Mouse (Mus musculus) myocyte (in vitro differentiated cells): ENCODE measurements at regions not wholly inside any gene's neighbourhood (a gene's known extent, or its start where the extent isn't known, plus 50 kb on each side); places are given as distances from the start of the nearest gene placed in this dataset.

Source experiments
- H3K27me3 ChIP-seq: one replicate; pipeline ENCODE4 v1.6.1; 2011; ENCODE audit not compliant: control insufficient read depth, insufficient read depth, insufficient read length
- H3K36me3 ChIP-seq: one replicate; pipeline ENCODE4 v1.6.1; 2011; ENCODE audit not compliant: control insufficient read depth, insufficient read depth
- H3K4me2 ChIP-seq: one replicate; pipeline ENCODE4 v1.6.1; 2011; ENCODE audit warnings: low read depth, control low read depth
- H3K4me3 ChIP-seq: one replicate; pipeline ENCODE4 v1.5.1; 2011; ENCODE audit warnings: mild to moderate bottlenecking, control low read depth, moderate library complexity
- H3K79me2 ChIP-seq: one replicate; pipeline ENCODE4 v1.6.1; 2011; ENCODE audit not compliant: control insufficient read depth, insufficient read depth
- H3ac ChIP-seq: one replicate; pipeline ENCODE4 v1.6.1; 2011; ENCODE audit not compliant: control insufficient read depth, insufficient read length
- CEBPB ChIP-seq: IDR thresholded peaks from 2 replicates; pipeline ENCODE4 v1.6.1; 2011; ENCODE audit warnings: mild to moderate bottlenecking, moderate library complexity; ENCODE audit not compliant: poor library complexity, insufficient read depth, severe bottlenecking
- E2F4 ChIP-seq: IDR thresholded peaks from one replicate; pipeline ENCODE4 v1.6.1; 2011; ENCODE audit warnings: mild to moderate bottlenecking, control low read depth, moderate library complexity; ENCODE audit not compliant: insufficient read depth
- MAX ChIP-seq: IDR thresholded peaks from one replicate; pipeline ENCODE4 v1.6.1; 2011; ENCODE audit warnings: low read depth, mild to moderate bottlenecking, control low read depth
- MYOD1 ChIP-seq, 3 experiments: IDR thresholded peaks; one replicate each; pipeline ENCODE4 v1.6.1; 2011; ENCODE audit warnings: control low read depth in 2 of 3, low read depth in 2 of 3, mild to moderate bottlenecking in 2 of 3, moderate library complexity in 1 of 3; ENCODE audit not compliant: insufficient read length in 2 of 3, control insufficient read depth in 1 of 3
- MYOG ChIP-seq, 3 experiments: IDR thresholded peaks; one replicate each; pipeline ENCODE4 v1.6.1; 2011; ENCODE audit warnings: control low read depth in 2 of 3, low read depth in 2 of 3, mild to moderate bottlenecking in 2 of 3; ENCODE audit not compliant: insufficient read length in 2 of 3, control insufficient read depth in 1 of 3, insufficient read depth in 1 of 3
- POLR2A ChIP-seq: IDR thresholded peaks from one replicate; pipeline ENCODE4 v1.6.1; 2011; ENCODE audit warnings: low read depth, mild to moderate bottlenecking, control low read depth, moderate library complexity; ENCODE audit not compliant: insufficient read length
- POLR2AphosphoS2 ChIP-seq: IDR thresholded peaks from one replicate; pipeline ENCODE4 v1.6.1; 2011; ENCODE audit warnings: low read depth, control low read depth; ENCODE audit not compliant: insufficient read length
- REST ChIP-seq: IDR thresholded peaks from one replicate; pipeline ENCODE4 v1.6.1; 2011; ENCODE audit warnings: mild to moderate bottlenecking, control low read depth, moderate library complexity; ENCODE audit not compliant: insufficient read depth, insufficient read length
- SRF ChIP-seq: IDR thresholded peaks from one replicate; pipeline ENCODE4 v1.6.1; 2011; ENCODE audit warnings: low read depth; ENCODE audit not compliant: control insufficient read depth, insufficient read length
- TCF12 ChIP-seq: IDR thresholded peaks from one replicate; pipeline ENCODE4 v1.6.1; 2011; ENCODE audit warnings: mild to moderate bottlenecking, control low read depth; ENCODE audit not compliant: poor library complexity, insufficient read depth, severe bottlenecking
- TCF3 ChIP-seq: IDR thresholded peaks from one replicate; pipeline ENCODE4 v1.6.1; 2011; ENCODE audit warnings: low read depth, control low read depth; ENCODE audit not compliant: insufficient read length
- USF1 ChIP-seq: IDR thresholded peaks from one replicate; pipeline ENCODE4 v1.6.1; 2011; ENCODE audit warnings: low read depth, mild to moderate bottlenecking, control low read depth, moderate library complexity

DNA sequence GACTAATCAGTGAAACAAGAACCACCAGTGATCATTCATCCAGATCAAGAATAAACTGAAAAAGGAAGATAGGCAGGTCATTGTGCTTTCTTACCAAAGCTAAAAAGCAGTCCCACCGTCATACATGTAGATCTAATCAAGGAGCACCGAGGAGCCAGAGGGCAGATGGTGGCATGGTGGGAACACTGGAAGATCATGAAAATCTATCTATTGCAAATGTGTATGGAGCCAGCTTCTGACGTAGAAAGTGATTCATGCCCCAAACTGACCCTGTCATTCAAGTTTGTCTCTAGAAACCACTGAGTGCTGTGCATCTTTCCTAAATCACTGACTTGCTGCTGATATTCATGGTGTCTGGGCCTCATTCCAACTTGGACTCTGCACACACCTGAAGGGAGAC, 299.0 kb upstream of the Irx4 start:
- H3ac ChIP-seq: no peak overlapping the region
- H3K27me3 ChIP-seq: no peaks in the 10 kb centered on the region
- no peaks in the 10 kb centered on the region for H3K79me2 ChIP-seq
- no peak overlapping the region for H3K4me2 ChIP-seq
- TF ChIP-seq TCF12: no peak
- TF ChIP-seq MYOG (IDR thresholded peaks at IDR 0.05; ENCODE audit: control insufficient read depth in 1 of 3, insufficient read depth in 1 of 3, insufficient read length in 2 of 3, low read depth in 2 of 3): no peak
- TF ChIP-seq CEBPB: no peak
- no peak for TF ChIP-seq POLR2A
- no peak for TF ChIP-seq SRF
- TF ChIP-seq POLR2AphosphoS2: no peak
- TF ChIP-seq REST: no peak
- TF ChIP-seq TCF3: no peak
- no peak for TF ChIP-seq MYOD1 (IDR thresholded peaks at IDR 0.05; ENCODE audit: control insufficient read depth in 1 of 3, insufficient read length in 2 of 3, low read depth in 2 of 3)
- no peak for TF ChIP-seq E2F4
- no peak for TF ChIP-seq MAX
- no peak for TF ChIP-seq USF1
- H3K4me3 ChIP-seq: no peak overlapping the region
- H3K36me3 ChIP-seq: no peaks in the 10 kb centered on the region

DNA sequence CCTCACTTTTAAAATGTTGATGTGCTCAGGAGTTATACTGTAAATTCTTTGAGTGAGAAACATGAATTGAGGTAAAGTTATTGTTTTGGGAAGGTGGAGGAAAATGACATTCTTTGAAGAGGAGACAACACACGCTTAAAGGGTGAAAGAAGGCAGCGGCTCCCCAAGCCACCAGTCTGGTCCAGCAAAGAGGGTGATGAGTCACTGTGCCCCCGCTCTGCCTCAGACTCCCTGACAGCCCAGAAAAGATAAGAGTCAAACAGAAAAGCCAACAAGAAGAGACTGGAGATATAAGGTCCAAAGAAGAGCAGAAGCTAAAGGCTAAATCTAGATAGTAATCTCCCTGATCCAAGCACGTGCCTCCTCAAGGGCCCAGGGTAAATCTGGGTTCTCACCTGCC, 288.1 kb upstream of the Irx4 start:
- H3K36me3 ChIP-seq: no peaks in the 10 kb centered on the region
- no peak overlapping the region for H3ac ChIP-seq
- no peak overlapping the region for H3K4me2 ChIP-seq
- H3K4me3 ChIP-seq: no peak overlapping the region
- no peaks in the 10 kb centered on the region for H3K27me3 ChIP-seq
- H3K79me2 ChIP-seq: no peaks in the 10 kb centered on the region
- TF ChIP-seq MYOD1 (IDR thresholded peaks at IDR 0.05; ENCODE audit: control insufficient read depth in 1 of 3, insufficient read length in 2 of 3, low read depth in 2 of 3) (no peak), MAX (no peak), TCF12 (no peak), USF1 (no peak), POLR2AphosphoS2 (no peak), E2F4 (no peak)

DNA sequence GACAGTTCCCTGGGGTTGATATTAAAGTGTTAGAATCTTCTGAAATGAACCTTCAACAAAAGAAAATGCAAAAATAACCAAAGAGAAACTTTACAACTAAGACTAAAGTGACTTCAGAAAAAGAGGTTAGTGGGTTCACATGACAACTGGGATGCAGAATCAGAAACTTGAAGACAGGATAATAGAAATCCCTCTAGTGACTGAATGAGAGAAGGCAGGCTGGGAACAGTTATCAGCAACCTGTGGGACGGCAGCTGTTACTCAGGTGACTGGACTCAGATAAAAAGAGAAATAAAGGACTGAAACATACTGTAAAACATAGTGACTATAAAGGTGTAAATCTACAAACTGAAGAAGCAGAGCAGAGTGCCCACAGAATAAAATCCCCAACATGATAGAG, 287.4 kb upstream of the Irx4 start:
- no peaks in the 10 kb centered on the region for H3K36me3 ChIP-seq
- no peaks in the 10 kb centered on the region for H3K27me3 ChIP-seq
- no peak overlapping the region for H3K4me2 ChIP-seq
- H3K4me3 ChIP-seq: no peak overlapping the region
- no peak overlapping the region for H3ac ChIP-seq
- H3K79me2 ChIP-seq: no peaks in the 10 kb centered on the region
- TF ChIP-seq SRF (no peak), TCF12 (no peak), POLR2AphosphoS2 (no peak), POLR2A (no peak), E2F4 (no peak), REST (no peak), USF1 (no peak), CEBPB (no peak), MYOG (IDR thresholded peaks at IDR 0.05; ENCODE audit: control insufficient read depth in 1 of 3, insufficient read depth in 1 of 3, insufficient read length in 2 of 3, low read depth in 2 of 3) (no peak), MYOD1 (IDR thresholded peaks at IDR 0.05; ENCODE audit: control insufficient read depth in 1 of 3, insufficient read length in 2 of 3, low read depth in 2 of 3) (no peak), MAX (no peak), TCF3 (no peak)

DNA sequence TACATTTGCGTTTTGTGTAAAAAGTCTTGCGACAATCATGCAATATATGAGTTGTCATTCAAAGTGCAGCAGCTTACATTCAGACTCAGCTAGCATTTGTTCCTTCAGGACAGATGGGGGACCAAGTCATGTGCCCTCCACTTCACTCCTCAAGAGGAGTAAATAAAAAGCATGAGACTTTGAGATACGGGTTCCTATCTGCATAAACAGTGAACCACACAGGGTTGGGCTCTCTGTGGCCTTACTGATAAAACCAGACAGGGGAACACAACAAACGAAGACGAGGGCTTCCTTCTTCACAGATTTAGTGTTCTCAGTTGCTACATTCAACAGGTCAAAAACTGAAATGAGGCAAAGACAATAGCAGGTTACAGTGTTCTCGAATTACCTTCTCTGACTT, 283.1 kb upstream of the Irx4 start:
- no peaks in the 10 kb centered on the region for H3K79me2 ChIP-seq
- no peak overlapping the region for H3K4me2 ChIP-seq
- no peak for TF ChIP-seq SRF
- no peak for TF ChIP-seq POLR2AphosphoS2
- TF ChIP-seq USF1: no peak
- TF ChIP-seq E2F4: no peak
- TF ChIP-seq POLR2A: no peak
- no peak for TF ChIP-seq MAX
- no peak for TF ChIP-seq MYOD1 (IDR thresholded peaks at IDR 0.05; ENCODE audit: control insufficient read depth in 1 of 3, insufficient read length in 2 of 3, low read depth in 2 of 3)
- no peak overlapping the region for H3ac ChIP-seq
- H3K36me3 ChIP-seq: no peaks in the 10 kb centered on the region
- H3K27me3 ChIP-seq: no peaks in the 10 kb centered on the region
- no peak overlapping the region for H3K4me3 ChIP-seq

DNA sequence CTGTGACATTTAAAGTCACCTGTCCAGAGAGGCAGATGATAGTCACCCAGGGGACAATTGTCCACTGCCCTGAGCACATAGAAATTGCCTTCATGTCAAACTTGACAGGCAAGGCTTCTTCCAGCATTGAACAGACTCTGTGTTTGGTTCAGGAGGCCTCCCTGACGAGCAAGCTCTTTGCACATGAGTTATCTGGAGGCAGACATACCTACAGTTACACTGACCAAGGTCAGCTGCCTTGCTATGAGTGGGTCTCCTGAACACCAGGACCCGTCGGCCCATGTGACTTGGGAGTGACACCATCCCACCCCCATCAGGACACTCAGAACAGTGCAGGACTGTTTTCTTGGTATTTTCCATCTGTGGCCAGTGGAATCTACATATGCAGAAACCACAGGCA, 282.3 kb upstream of the Irx4 start:
- Histone ChIP-seq H3K27me3 (no peaks in the 10 kb centered on the region), H3K4me3 (no peak overlapping the region), H3K36me3 (no peaks in the 10 kb centered on the region), H3ac (no peak overlapping the region), H3K79me2 (no peaks in the 10 kb centered on the region), H3K4me2 (no peak overlapping the region)
- TF ChIP-seq POLR2A (no peak), MYOG (IDR thresholded peaks at IDR 0.05; ENCODE audit: control insufficient read depth in 1 of 3, insufficient read depth in 1 of 3, insufficient read length in 2 of 3, low read depth in 2 of 3) (no peak), SRF (no peak), TCF12 (no peak), USF1 (no peak), TCF3 (no peak), CEBPB (no peak), E2F4 (no peak), REST (no peak), MAX (no peak), POLR2AphosphoS2 (no peak), MYOD1 (IDR thresholded peaks at IDR 0.05; ENCODE audit: control insufficient read depth in 1 of 3, insufficient read length in 2 of 3, low read depth in 2 of 3) (no peak)
